Mouse (Mus musculus): Measurements from ENCODE around the gene Rwdd2b.

Gene Rwdd2b

DNA sequence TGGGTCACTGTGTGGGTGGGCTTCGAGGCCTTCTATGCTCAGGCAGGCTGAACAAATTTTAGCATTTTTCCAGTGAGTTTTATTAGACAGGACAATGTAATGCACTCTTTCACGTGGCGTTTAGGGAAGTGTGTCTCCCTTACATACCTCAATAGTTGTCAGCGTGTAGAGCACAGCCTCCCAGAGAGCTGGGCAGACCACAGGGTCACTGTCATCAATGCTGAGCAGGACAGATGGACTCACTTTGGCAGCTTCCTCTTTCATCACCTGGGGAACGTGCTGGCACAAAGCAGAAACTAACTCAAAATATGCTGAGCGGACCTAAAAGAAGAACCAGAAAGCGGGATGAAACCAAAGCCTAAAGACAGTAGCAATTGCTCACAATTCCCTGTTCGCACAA, 19.7 kb downstream of the Rwdd2b start:
- no peak for DNase-seq (ENCODE audit: low read depth, low spot score)

DNA sequence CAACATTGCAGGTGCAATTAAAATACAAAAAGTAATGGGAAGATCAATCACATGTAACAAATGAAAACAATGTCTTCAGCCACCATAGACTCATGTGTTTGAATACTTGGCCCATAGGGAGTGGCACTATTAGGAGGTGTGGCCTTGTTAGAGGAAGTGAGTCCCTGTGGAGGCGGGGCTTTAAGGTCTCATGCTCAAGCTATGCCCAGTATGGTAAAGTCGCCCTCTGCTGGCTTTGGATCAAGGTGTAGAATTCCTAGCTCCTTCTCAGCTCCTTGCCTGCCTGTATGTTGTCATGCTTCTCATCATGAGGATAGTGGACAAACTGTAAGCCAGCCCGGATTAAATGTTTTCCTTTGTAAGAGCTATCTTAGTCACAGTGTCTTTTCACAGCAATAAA, 35.4 kb downstream of the Rwdd2b start:
- peak; percentile 82 for DNase-seq (ENCODE audit: low read depth, low spot score)

- peak; percentile 85 for DNase-seq (ENCODE audit: low read depth, low spot score)
Observed at GRCm38 (mm10) chr16:87393813-87394548, 46.4 kb downstream of the Rwdd2b start.

GRCm38 (mm10) chr16:87387444-87387977, 52.9 kb downstream of the Rwdd2b start:
- DNase-seq (ENCODE audit: low read depth, low spot score): peak; percentile 89

- DNase-seq (ENCODE audit: low read depth, low spot score): no peak
Observed at GRCm38 (mm10) chr16:87384366-87384765, 56.0 kb downstream of the Rwdd2b start.
